Mouse (Mus musculus) CH12F3 (cell line): Measurements from ENCODE around the gene Cacna1s.

Experiments used
- in situ Hi-C: fragments of 300-500 bp; cut with MboI; formaldehyde crosslinking; loops from 2 replicates; pipeline ENCODE4 v1.14.3; 2020; ENCODE audit warnings: low sequenced_read_pairs

The Cacna1s gene

DNA sequence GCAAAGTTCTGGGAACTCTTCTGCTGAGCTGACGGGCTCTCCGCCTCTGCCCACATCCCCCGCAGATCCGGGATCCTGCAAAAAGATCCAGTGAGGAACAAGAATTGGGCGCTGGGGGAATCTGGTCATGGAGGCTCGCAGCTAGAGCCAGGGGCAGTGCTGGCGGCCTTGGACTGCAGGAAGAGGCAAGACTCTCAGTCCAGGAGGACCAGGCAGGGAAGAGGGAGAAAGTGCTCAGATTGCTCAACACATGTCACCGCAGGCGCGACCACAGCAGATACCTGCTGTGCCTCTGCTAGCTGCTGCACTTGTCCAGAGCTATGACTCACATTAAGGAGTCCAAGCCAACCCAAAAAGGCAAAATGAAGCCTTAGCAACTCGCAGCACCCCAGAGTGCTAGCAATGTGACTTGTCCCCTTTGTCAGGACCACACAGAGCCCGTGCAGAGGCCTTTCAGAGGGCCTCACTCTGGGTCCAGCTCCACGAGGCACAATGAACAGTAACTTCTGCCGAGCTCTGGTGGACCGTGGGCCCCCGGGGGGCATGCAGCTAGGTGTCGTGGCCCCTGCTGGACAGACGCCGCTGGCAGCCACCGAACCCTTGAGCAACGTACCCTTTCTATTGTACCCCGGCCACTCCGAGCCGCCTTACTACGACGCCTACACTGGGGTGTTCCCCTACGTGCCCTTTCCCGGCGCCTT, 2.1 kb upstream of the Cacna1s start, which contains the start of gene Ascl5:
TSS of gene Ascl5 (plus strand) at position 493 of the 701 bp plus-strand sequence.
- in situ Hi-C loops: no loop called here

- in situ Hi-C loops: no loop called here
Measured at GRCm38 (mm10) chr1:136051013-136051315, 1.6 kb upstream of the Cacna1s start.

DNA sequence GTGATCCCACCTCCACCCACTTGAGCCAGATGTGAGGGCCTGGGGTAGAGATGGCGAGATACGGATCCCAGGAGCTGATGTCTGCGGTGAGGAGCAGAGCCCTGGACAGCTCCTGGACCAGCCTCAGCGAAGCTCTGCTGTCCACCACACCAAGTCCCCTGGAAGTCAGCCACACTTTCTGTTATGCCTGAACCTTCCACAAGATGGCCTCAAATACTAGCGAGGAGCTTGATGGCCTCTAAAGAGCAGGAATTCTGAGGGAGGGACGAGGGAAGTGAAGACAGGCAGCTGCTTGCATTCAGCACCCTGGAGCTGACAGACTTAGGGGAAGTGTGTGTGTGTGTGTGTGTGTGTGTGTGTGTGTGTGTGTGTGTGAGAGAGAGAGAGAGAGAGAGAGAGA, 1.1 kb upstream of the Cacna1s start:
- in situ Hi-C loops: no loop called here

DNA sequence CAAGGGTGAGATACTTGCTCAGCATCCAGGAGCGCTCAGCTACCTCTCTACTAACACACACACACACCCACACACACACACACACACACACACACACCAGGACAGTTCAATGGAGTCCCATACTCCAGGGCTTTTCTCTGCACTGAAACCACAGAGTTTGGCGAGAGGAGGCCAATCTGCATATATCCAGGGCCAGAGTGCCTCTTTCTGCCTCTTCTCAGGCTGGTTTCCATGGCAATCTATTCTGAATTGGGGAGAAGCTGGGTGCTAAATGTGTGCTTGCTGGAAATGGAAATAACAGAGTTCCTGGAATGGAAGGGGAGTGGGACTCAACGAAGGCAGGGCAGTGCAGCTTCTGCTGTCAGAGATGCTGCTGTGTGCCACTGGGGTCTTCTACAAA, 3.2 kb downstream of the Cacna1s start:
- in situ Hi-C loops: no loop called here

DNA sequence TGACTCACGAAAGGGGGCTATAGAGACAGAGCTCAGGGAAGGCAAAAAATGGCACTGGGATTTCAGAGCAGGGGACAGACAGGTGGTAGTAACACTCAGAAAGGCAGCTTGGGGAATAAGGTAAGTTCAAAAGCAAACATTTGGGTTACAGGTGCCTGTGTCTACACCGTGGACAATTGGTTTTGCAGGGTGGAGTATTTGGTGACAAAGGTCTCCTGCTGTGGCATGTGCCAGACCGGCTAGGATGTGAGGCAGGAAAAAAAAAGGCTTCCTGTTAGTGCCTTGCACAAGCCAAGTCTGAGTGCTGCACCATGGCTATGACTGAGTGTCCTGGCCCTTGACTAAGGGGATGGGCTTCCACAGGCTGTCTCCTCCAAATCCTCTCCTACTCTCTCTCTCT, 6.0 kb downstream of the Cacna1s start:
- in situ Hi-C loops: no loop called here

DNA sequence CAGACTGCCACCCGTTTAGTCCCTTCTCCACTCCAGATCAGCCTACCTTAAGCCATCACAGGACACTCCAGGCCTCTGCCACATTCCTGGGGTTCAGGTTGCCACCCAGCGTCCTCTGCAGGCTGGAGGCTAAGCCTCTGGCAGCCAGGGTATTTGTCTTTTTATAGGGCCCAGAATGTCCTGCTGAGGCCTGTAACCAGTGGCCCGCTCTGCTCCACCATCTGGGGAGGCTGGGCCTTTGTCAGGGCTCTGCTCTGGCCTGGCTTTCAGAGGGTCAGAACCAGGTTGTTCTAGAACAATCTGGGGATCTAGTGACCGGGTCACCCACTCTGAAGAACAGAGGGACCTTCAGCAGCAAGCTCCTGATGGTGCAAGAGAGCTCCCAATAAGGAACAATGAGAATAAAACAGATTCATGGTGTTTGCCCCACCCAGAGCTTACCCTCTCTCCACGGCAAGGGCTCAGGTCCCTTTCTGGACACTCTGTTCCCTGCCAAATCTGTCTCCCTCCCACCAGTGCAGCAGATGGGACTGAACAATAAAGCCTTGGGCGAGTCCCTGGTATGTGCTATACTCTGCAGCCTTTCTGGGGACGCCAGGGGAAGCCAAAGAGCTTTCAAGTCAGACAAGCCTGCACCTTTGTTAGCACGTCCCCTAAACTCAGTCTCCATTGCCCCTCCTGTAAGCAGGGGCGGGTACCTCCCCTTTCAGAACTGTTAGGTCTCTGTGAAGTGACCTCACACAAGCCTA, 8.7 kb downstream of the Cacna1s start:
- in situ Hi-C loops: no loop called here

GRCm38 (mm10) chr1:136061790-136062141, 9.2 kb downstream of the Cacna1s start:
- in situ Hi-C loops: no loop called here

DNA sequence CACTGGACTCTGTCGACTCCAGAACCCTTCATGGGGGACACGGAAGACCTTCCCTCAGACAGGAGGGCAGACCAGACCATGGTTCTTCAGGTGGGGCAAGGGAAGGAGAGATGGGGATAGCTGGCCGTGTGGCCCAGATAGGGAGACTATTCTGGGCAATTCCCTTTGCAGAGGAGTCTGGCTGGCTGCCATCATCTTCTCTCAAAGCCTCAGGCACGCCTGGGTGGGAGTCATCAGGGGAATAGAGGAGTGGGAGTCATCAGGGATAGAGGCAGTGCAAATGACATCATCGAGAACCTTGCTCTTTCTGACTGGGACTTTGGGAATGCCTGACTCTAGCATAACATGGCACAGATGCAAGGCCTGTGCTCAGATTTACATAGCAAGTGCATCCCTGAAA, 11.4 kb downstream of the Cacna1s start:
- in situ Hi-C loops: no loop called here

DNA sequence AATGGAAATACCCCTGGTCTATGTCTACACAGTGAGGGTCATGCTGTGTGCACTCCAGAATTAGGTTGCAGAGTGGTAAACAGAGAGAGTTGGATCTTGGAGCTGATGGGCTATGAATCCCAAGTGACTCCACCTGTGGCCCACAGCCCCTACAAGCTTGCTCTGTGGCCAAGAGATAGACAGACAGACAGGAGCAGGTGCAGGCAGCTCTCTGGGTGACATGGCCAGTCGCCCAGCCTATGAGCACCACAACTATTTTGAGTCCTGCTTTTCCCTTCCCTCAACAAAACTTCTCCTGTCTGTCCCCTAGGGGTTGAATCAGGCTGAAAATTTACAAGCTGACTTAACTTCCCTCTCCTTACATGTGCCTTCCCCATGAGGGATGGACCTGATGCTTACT, 14.1 kb downstream of the Cacna1s start:
- in situ Hi-C loops: no loop called here

DNA sequence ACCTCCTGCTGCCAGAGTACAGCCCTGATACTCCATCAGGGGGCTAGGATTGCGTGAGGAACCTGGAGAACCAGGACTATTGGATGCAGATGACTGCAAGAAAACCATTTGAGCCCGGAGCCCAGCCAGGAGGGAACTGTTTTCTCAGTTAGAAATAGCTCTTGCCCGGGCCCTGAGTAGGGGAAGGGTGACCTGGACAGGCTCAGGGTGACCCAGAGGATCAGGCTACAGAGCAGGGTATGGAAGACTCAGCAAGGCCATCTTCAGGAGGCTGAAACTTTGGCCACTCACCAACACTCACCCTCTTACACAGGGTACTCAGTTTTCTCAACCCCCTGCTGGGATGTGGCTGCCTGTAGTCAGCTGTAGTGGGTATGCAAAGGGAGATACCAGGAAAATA, 15.0 kb downstream of the Cacna1s start:
- in situ Hi-C loops: no loop called here

DNA sequence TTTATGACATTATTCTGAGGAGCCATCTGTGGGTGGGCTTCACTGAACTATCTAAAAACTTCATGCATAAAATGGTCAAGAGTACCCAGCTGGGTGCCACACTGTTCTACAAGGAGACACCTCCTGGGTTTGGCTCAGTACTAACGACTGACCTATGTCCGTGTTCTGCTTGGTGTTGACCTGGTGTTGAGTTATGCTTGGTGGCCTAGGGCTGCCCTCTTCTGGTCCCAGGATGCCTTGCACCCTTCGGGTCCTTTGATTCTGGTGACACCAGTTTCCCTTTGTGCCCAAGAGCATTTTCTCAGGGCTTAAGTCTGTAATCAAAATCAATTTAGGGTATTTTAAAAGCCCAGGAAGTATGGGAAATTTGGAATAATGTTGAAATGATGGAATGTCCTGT, 23.5 kb downstream of the Cacna1s start:
- in situ Hi-C loops: no loop called here

DNA sequence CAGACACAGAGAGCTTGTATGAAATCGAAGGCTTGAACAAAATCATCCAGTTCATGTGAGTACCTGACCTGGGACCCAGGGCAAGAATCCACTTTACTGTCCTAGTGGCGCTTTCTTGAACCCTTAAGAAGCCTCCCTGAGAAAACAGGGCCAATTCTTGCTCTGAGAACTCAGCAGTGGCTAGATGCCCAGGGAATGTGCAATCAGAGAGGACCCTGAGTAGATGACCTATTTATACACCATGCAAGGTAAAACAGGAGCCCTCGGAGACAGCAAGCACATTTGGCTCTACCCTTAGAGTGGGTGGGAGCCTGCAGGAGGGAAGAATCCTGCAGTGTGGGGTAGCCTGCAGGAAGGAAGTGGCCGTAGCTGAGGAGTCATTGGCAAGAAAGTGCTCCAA, 25.1 kb downstream of the Cacna1s start:
- in situ Hi-C loops: no loop called here

DNA sequence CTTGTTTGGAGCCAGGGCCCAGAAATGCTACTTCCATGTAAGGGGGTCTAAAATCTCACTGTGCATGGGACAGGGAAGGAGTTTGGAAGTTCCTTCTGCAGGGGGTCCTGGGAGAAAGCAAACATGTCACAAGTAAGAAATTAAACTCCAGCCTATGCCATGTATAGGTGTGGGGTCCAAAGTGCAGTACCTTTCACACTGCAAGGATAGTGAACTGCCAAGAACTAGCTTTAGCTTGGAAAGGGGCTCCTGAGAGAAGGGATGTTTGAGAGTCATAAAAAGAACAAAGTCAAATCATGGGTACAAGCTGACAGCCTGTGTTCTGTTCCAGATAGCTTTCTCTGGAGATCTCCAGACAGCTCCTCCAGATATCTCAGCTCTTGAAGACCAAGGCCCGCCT, 28.6 kb downstream of the Cacna1s start:
- in situ Hi-C loops: no loop called here

DNA sequence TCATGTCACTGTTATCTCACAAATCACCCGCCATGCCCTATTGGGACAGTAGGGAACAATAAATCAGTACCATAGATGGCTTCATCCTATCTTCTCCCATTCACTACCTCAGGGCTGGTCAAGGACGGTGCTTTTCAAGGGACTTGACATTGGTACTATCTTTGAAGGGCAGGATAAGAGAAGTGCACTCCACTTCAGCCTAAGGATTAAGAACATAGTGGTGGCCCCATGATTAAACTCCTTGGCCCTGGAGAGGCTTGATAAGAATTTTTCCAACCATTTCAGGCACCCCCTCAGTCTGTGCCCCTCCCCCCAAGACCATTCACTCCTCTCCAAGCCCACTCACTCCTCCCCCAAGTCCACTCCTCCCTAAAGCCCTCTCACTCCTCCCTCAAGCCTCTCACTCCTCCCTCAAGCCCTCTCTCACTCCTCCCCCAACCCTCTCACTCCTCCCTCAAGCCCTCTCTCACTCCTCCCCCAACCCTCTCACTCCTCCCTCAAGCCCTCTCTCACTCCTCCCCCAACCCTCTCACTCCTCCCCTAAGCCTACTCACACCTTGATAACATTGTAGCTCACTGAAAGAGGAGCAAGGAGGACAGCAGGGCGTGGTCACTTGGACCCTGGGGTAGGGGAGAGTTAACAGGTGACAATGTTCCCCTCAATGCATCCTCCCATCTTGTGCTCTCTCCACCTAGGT, 33.6 kb downstream of the Cacna1s start:
- in situ Hi-C loops: no loop called here

GRCm38 (mm10) chr1:136089368-136090165, 37.0 kb downstream of the Cacna1s start:
- in situ Hi-C loops: no loop called here

GRCm38 (mm10) chr1:136093726-136094125, 41.2 kb downstream of the Cacna1s start:
- in situ Hi-C loops: no loop called here

DNA sequence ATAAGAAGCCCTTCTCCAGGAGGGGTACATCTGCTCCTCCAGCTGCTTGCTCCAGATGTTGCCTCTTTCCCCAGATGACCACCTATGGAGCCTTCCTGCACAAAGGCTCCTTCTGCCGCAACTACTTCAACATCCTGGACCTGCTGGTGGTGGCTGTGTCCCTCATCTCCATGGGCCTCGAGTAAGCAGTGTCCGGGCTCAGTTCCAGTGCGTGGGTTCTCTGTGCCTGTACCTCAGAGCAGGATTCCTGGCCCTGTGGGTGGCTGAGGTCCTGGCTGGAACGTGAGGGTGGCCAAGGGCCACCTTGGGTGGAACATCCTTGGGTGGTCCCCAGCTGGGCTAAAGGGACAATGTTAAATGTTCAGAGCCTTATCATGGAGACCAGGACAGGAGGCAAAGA, 42.3 kb downstream of the Cacna1s start:
- in situ Hi-C loops: no loop called here

- in situ Hi-C loops: no loop called here
Measured at GRCm38 (mm10) chr1:136102094-136102493, 49.5 kb downstream of the Cacna1s start.

GRCm38 (mm10) chr1:136102551-136102950, 50.0 kb downstream of the Cacna1s start:
- in situ Hi-C loops: no loop called here

- in situ Hi-C loops: no loop called here
Measured at GRCm38 (mm10) chr1:136102981-136103380, 50.4 kb downstream of the Cacna1s start.

GRCm38 (mm10) chr1:136103696-136104095, 51.1 kb downstream of the Cacna1s start:
- in situ Hi-C loops: no loop called here
